Mouse (Mus musculus) forebrain, embryonic 14.5 days (tissue): ENCODE results near the gene Ctbp2. TPM values are rescaled to one million over a fixed set of nuclear protein-coding genes. Genes with fewer than 3 reads are reported as not detected.

ENCODE experiments used
- ATAC-seq: fragments of 200-750 bp; cut with Nextera tagmentation; 2 replicates; pipeline ENCODE4 v1.8.0; 2017; ENCODE audit warnings: mild to moderate bottlenecking, moderate library complexity
- DNase-seq: peaks from one replicate; pipeline ENCODE4 v3.0.0-alpha.2; 2015; ENCODE audit warnings: low spot score
- H3K27ac ChIP-seq: fragments of 300-500 bp; sonication (generic); 2 replicates; pipeline ENCODE4 v1.5.1; 2014; ENCODE audit warnings: low read depth, mild to moderate bottlenecking, control low read depth, low read length, moderate library complexity
- H3K27me3 ChIP-seq: fragments of 300-500 bp; sonication (generic); replicated peaks from 2 replicates; pipeline ENCODE4 v1.6.1; 2014; ENCODE audit warnings: low read length, control low read depth, mixed read lengths; ENCODE audit not compliant: control insufficient read depth, insufficient read depth
- H3K36me3 ChIP-seq: fragments of 300-500 bp; sonication (generic); 2 replicates; pipeline ENCODE4 v1.6.1; 2014; ENCODE audit warnings: low read length, control low read depth; ENCODE audit not compliant: control insufficient read depth, insufficient read depth
- H3K4me1 ChIP-seq: fragments of 300-500 bp; sonication (generic); 2 replicates; pipeline ENCODE4 v1.6.1; 2014; ENCODE audit warnings: antibody characterized with exemption, low read length, control low read depth; ENCODE audit not compliant: control insufficient read depth, insufficient read depth
- H3K4me2 ChIP-seq: fragments of 300-500 bp; sonication (generic); 2 replicates; pipeline ENCODE4 v1.6.1; 2014; ENCODE audit warnings: mild to moderate bottlenecking, control low read depth, low read length
- H3K4me3 ChIP-seq: fragments of 300-500 bp; sonication (generic); 2 replicates; pipeline ENCODE4 v1.5.1; 2014; ENCODE audit warnings: low read depth, low read length, control low read depth
- H3K9ac ChIP-seq: fragments of 300-500 bp; sonication (generic); 2 replicates; pipeline ENCODE4 v1.6.1; 2014; ENCODE audit warnings: mild to moderate bottlenecking, low read length, control low read depth, moderate library complexity
- H3K9me3 ChIP-seq: fragments of 300-500 bp; sonication (generic); replicated peaks from 2 replicates; pipeline ENCODE4 v1.6.1; 2016; ENCODE audit warnings: low read length, control low read depth, mixed read lengths; ENCODE audit not compliant: control insufficient read depth
- WGBS: fragments of 180-500 bp; shearing (Covaris S2); extraction: QIAGEN DNeasy Blood & Tissue Kit; methylation state at CpG from one replicate; pipeline ENCODE4 v1.1.7; 2014; 5-methylcytosine and 5-hydroxymethylcytosine counted together
- polyA plus RNA-seq: library from polyadenylated mRNA; unstranded; fragments of >200 nt; fragmentation: Nextera tagmentation; extraction: Ambion mirVana; gene quantifications from 2 replicates; pipeline ENCODE4 v1.2.1, GENCODE M21; 2014

Ctbp2 gene
- polyA plus RNA-seq, 1 experiment from 2014 or later = 92.1 TPM

GRCm38 (mm10) chr7:133048085-133048630 is 76.0 kb downstream of the Ctbp2 start:
- Histone ChIP-seq H3K4me3 (no peak overlapping the region), H3K36me3 (peaks cover 7% of the 10 kb centered on the region), H3K4me1 (no peaks in the 10 kb centered on the region), H3K27me3 (no peaks in the 10 kb centered on the region), H3K9me3 (no peaks in the 10 kb centered on the region), H3K9ac (no peak overlapping the region), H3K27ac (no peak overlapping the region), H3K4me2 (no peak overlapping the region)
- ATAC-seq (no peak), DNase-seq (no peak)
- WGBS = 83% methylated on average over 3 of the region's 3 CpGs

- H3K27ac ChIP-seq = no peak overlapping the region
- no peaks in the 10 kb centered on the region for H3K4me1 ChIP-seq
- ATAC-seq (no peak), DNase-seq (no peak)
- H3K4me2 ChIP-seq = no peak overlapping the region
- H3K36me3 ChIP-seq = peaks cover 8% of the 10 kb centered on the region
- WGBS = 85% methylated on average over 4 of the region's 4 CpGs
- no peaks in the 10 kb centered on the region for H3K27me3 ChIP-seq
- no peak overlapping the region for H3K4me3 ChIP-seq
- no peaks in the 10 kb centered on the region for H3K9me3 ChIP-seq
- no peak overlapping the region for H3K9ac ChIP-seq
Observed at GRCm38 (mm10) chr7:133047287-133047686, 76.9 kb downstream of the Ctbp2 start.

DNA sequence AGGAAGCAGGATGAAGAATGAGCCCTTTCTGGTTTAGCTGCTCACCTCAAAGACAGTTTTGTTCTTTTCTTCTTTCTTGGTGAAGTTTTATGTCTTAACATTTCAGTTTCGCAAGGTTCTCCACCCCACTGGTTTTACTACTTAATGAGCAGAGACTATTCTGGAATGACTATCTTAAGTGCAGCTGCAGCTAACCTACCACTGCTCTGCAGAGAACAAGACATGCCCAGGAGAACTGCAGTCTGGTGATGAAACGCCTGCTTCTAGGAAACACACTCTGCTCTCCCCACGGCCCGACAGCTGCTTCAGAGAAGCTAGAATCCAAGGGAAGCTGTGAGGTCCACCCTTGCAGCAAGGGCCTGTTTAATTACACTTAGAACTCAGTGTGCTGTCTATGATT is 79.4 kb downstream of the Ctbp2 start:
- no peak overlapping the region for H3K27ac ChIP-seq
- H3K9me3 ChIP-seq = no peaks in the 10 kb centered on the region
- WGBS = 89% methylated on average over 4 of the region's 4 CpGs
- H3K27me3 ChIP-seq = no peaks in the 10 kb centered on the region
- H3K36me3 ChIP-seq = peaks cover 4% of the 10 kb centered on the region
- no peak overlapping the region for H3K9ac ChIP-seq
- ATAC-seq (no peak), DNase-seq (no peak)
- no peak overlapping the region for H3K4me2 ChIP-seq
- no peak overlapping the region for H3K4me3 ChIP-seq
- no peaks in the 10 kb centered on the region for H3K4me1 ChIP-seq

- H3K27ac ChIP-seq = no peak overlapping the region
- H3K36me3 ChIP-seq = peaks cover 4% of the 10 kb centered on the region
- no peaks in the 10 kb centered on the region for H3K4me1 ChIP-seq
- H3K4me2 ChIP-seq = no peak overlapping the region
- H3K27me3 ChIP-seq = no peaks in the 10 kb centered on the region
- WGBS = 76% methylated on average over 3 of the region's 3 CpGs
- H3K9me3 ChIP-seq = no peaks in the 10 kb centered on the region
- no peak overlapping the region for H3K9ac ChIP-seq
- ATAC-seq = no peak
- no peak overlapping the region for H3K4me3 ChIP-seq
- no peak for DNase-seq
Observed at GRCm38 (mm10) chr7:133041784-133042183, 82.4 kb downstream of the Ctbp2 start.

- no peak for DNase-seq
- Histone ChIP-seq H3K27ac (no peak overlapping the region), H3K4me3 (no peak overlapping the region), H3K9me3 (no peaks in the 10 kb centered on the region), H3K36me3 (peaks cover 4% of the 10 kb centered on the region), H3K27me3 (no peaks in the 10 kb centered on the region), H3K4me2 (no peak overlapping the region), H3K4me1 (no peaks in the 10 kb centered on the region), H3K9ac (no peak overlapping the region)
- 89% methylated on average over 3 of the region's 3 CpGs for WGBS
- no peak for ATAC-seq
Observed at GRCm38 (mm10) chr7:133040688-133041345, 83.3 kb downstream of the Ctbp2 start.

DNA sequence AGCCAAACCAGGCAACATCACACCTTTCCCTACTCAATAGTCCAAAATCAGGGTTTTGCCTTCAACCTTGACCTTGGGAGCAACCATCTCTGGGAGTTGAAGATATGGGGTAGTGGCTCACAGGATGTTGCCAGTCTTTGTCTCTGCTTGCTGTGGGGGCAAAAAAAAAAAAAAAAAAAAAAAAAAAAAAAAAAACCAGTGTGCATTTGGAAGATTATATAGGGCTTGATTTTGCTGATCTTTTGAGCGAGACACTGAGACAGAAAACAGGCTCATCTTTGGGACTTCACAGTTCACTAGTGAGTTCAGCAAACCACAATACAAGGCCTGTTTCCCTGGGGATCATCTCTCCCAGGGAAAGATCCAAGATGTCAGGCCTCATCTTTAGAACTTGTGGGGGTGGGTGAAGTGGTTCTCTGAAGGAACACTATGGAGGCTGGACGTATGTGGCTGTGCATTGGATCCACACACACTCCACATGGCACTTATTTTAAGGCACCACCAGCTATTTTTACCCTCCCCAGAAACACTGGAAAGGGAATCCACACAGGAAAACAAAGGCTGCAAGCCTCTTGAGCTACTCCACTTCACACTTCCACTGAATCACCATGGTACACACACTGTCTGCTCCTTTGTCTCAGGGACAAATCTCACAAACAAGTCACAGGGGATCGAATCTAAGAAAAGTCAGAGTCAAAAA is 84.4 kb downstream of the Ctbp2 start:
- ATAC-seq (no peak), DNase-seq (no peak)
- Histone ChIP-seq H3K36me3 (peaks cover 4% of the 10 kb centered on the region), H3K9ac (no peak overlapping the region), H3K9me3 (no peaks in the 10 kb centered on the region), H3K4me2 (no peak overlapping the region), H3K27ac (no peak overlapping the region), H3K4me1 (no peaks in the 10 kb centered on the region), H3K27me3 (no peaks in the 10 kb centered on the region), H3K4me3 (no peak overlapping the region)
- WGBS = 84% methylated on average over 3 of the region's 3 CpGs

DNA sequence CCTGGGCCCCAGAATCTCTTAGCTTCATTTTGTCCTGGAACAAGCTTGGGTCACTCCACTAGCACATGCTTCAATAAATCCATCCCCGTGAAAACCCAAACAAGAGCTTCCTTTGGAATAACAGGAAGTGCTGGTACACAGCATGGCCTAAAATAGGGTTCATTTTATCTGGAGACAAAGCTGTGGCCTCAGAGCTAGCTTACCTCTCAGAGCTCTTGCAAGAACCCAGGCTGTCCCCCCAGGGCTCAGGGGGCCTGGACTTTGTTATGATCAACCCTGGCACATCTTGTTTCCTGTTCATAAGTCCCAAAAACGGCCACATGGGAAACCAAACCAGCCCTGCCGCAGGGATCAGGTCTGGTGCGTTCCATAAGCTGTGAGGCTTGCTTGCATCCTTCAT is 86.5 kb downstream of the Ctbp2 start:
- WGBS = 67% methylated on average over 4 of the region's 4 CpGs
- Histone ChIP-seq H3K4me1 (peaks cover 10% of the 10 kb centered on the region), H3K4me3 (no peak overlapping the region), H3K27me3 (no peaks in the 10 kb centered on the region), H3K27ac (no peak overlapping the region; the same call in 1 of the 2 replicates), H3K4me2 (no peak overlapping the region), H3K9me3 (no peaks in the 10 kb centered on the region), H3K9ac (no peak overlapping the region), H3K36me3 (no peaks in the 10 kb centered on the region)
- ATAC-seq (no peak), DNase-seq (no peak)

GRCm38 (mm10) chr7:133037217-133037616 is 86.9 kb downstream of the Ctbp2 start:
- Histone ChIP-seq H3K36me3 (no peaks in the 10 kb centered on the region), H3K27ac (no peak overlapping the region), H3K9ac (no peak overlapping the region), H3K4me2 (no peak overlapping the region), H3K4me3 (no peak overlapping the region), H3K9me3 (no peaks in the 10 kb centered on the region), H3K4me1 (peaks cover 10% of the 10 kb centered on the region), H3K27me3 (no peaks in the 10 kb centered on the region)
- ATAC-seq = no peak
- DNase-seq = no peak
- 48% methylated on average over 5 of the region's 5 CpGs for WGBS

DNA sequence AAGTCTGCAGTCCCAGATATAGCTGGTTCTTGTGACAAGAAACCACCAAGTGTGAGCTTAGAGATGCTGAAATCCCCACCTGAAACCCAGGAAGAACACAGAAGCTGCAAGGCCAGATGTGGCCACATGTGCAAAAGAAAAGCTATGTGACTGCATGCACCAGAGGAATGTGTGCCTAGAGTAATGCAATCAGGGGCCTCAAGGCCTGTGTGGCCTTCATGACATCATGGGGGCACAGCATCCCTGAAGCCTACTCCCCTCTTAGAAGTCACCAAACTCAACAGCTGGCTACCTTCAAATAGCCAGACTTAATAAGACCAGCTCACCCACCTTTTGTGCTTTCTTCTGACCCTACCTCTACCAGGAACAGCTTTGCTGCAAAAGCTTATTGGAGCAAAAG is 88.3 kb downstream of the Ctbp2 start:
- ATAC-seq = no peak
- no peak for DNase-seq
- H3K9me3 ChIP-seq = no peaks in the 10 kb centered on the region
- no peak overlapping the region for H3K9ac ChIP-seq
- no peak overlapping the region for H3K4me3 ChIP-seq
- H3K36me3 ChIP-seq = no peaks in the 10 kb centered on the region
- peaks cover 10% of the 10 kb centered on the region for H3K4me1 ChIP-seq
- no peak overlapping the region for H3K27ac ChIP-seq
- H3K27me3 ChIP-seq = no peaks in the 10 kb centered on the region
- no peak overlapping the region for H3K4me2 ChIP-seq
